Mouse (Mus musculus) spleen, adult 2 months (tissue): ENCODE results near the gene Tor3a. TPM values are rescaled to one million over a fixed set of nuclear protein-coding genes. Genes with fewer than 3 reads are reported as not detected.

Experiments
- DNase-seq, 2 experiments: peaks; one replicate each; pipeline versions ENCODE4 v3.0.0 to v3.0.0-alpha.2; 2012 to 2021; ENCODE audit warnings: low spot score in 2 of 2, low read depth in 1 of 2
- H3K27ac ChIP-seq: fragments of 200-500 bp; 2 replicates; pipeline ENCODE4 v1.5.1; 2012; ENCODE audit warnings: low read length, inconsistent platforms; ENCODE audit not compliant: insufficient read depth
- H3K27me3 ChIP-seq: fragments of 200-500 bp; 2 replicates; pipeline ENCODE4 v1.6.1; 2012; ENCODE audit warnings: mild to moderate bottlenecking, moderate library complexity, low read length, inconsistent platforms; ENCODE audit not compliant: control insufficient read depth, insufficient read depth
- H3K36me3 ChIP-seq: fragments of 200-500 bp; 2 replicates; pipeline ENCODE4 v1.6.1; 2012; ENCODE audit warnings: mild to moderate bottlenecking, low read length, inconsistent platforms; ENCODE audit not compliant: control insufficient read depth, insufficient read depth
- H3K4me1 ChIP-seq: fragments of 200-500 bp; 2 replicates; pipeline ENCODE4 v1.6.1; 2011; ENCODE audit warnings: inconsistent platforms; ENCODE audit not compliant: control insufficient read depth, insufficient read depth, insufficient read length
- H3K4me3 ChIP-seq: fragments of 200-500 bp; 2 replicates; pipeline ENCODE4 v1.5.1; 2011; ENCODE audit warnings: mild to moderate bottlenecking, inconsistent platforms; ENCODE audit not compliant: insufficient read depth, insufficient read length; ENCODE audit errors: extremely low read depth
- CTCF ChIP-seq: fragments of 200-500 bp; IDR thresholded peaks from 2 replicates; pipeline ENCODE4 v1.5.1; 2011; ENCODE audit warnings: mild to moderate bottlenecking, inconsistent platforms; ENCODE audit not compliant: insufficient read depth, insufficient read length, insufficient replicate concordance; ENCODE audit errors: extremely low read depth
- POLR2A ChIP-seq: fragments of 200-500 bp; IDR thresholded peaks from 2 replicates; pipeline ENCODE4 v1.6.1; 2011; ENCODE audit warnings: low read depth, low read length, inconsistent platforms
- WGBS: fragments of 180-500 bp; shearing (Covaris S2); methylation state at CpG from one replicate; pipeline ENCODE4 v1.1.7; 2018; 5-methylcytosine and 5-hydroxymethylcytosine counted together
- polyA plus RNA-seq: library from polyadenylated mRNA; depleted of rRNA; stranded (reverse); fragments of >200 nt; gene quantifications from 2 replicates; pipeline ENCODE4 v1.2.3, GENCODE M21; 2012

Tor3a gene
- polyA plus RNA-seq, 1 experiment = 32.2 TPM

DNA sequence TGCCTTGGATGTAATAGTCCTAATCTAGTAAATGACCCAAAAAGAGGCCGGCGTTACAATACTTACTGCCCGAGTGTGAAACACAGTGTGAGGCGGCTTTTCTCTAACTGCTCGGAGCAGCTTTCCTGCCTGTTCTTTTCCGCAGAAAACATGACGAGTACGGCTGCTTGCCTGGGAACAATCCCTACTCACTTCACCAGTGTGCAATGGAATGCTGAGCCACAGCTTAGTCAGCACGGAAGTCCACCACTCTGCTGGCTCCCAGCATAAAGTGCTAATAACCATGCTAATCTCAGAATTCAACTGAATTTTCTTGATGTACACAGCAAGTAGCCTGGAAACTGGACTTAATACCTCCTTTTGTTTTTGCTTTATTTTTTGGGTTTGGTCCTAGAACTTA, 5.4 kb upstream of the Tor3a start:
- Histone ChIP-seq H3K36me3 (peaks cover 13% of the 10 kb centered on the region), H3K4me3 (no peak overlapping the region), H3K27me3 (no peaks in the 10 kb centered on the region), H3K4me1 (no peaks in the 10 kb centered on the region; the same call in 1 of the 2 replicates), H3K27ac (no peak overlapping the region)
- no peak for DNase-seq
- WGBS = 94% methylated on average over 9 of the region's 9 CpGs
- TF ChIP-seq CTCF (no peak), POLR2A (no peak)

DNA sequence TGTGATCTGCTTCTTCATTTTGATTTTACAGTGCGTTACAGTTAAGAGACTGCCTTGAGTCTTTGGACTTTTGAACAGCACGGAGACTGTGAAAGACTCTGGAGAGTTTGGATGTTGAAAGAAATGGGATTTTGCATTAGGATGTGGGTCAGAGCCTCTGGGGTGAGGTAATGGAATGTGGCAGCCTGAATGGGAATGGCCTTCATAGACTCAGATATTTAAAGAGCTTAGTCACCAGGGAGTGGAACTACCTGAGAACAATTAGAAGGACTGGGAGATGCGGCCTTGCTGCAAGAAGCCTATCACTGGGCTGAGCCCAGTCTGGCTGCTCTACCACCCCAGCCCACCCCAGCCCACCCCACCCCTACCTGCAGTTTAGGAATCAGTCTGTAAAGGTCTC, 3.1 kb upstream of the Tor3a start:
- Histone ChIP-seq H3K4me1 (peaks cover 6% of the 10 kb centered on the region; the same call in 1 of the 2 replicates), H3K27me3 (no peaks in the 10 kb centered on the region), H3K36me3 (peaks cover 11% of the 10 kb centered on the region), H3K27ac (no peak overlapping the region), H3K4me3 (no peak overlapping the region)
- 94% methylated on average over 3 of the region's 3 CpGs for WGBS
- TF ChIP-seq CTCF = no peak
- TF ChIP-seq POLR2A = no peak
- DNase-seq = no peak

DNA sequence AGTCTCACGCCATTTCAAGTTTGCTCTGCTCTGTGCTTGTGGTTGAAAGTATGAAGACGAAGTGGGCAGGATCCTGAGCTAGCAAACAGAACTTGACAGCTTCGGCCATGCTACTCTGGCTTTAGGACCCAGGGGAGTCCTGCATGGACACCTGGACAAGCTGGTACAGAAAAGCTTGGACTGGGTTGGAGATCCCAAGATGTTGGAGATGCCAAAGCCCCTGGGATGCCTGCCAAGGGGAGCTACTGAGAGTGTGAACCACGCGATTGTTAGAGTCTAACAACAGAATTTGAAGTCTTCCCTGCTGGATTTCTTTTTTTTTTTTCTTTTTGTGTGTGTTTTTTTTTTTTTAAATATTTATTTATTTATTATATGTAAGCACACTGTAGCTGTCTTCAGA, 2.4 kb upstream of the Tor3a start:
- TF ChIP-seq POLR2A (no peak), CTCF (no peak)
- H3K27ac ChIP-seq = no peak overlapping the region
- no peak for DNase-seq
- peaks cover 11% of the 10 kb centered on the region for H3K36me3 ChIP-seq
- no peaks in the 10 kb centered on the region for H3K27me3 ChIP-seq
- H3K4me1 ChIP-seq = peaks cover 6% of the 10 kb centered on the region; the same call in 1 of the 2 replicates
- H3K4me3 ChIP-seq = no peak overlapping the region
- 75% methylated on average over 5 of the region's 5 CpGs for WGBS

DNA sequence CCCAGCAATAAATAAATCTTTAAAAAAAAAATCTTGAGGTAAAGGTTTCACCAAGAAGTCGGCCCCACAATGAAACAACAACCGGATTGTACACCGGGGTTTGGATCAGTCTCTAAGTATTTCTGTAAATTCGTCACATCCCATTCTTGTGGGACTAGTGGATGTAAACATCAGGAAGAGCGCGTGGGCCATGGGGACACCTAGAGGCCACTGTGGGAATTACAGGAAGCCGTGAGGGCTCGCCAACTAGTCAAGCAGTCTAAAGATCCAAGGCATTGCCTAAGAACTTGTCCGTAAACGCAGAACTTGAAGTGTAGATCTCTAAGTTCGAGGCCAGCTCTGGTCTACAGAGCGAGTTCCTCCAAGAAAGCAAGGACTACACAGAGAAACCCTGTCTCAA, 2.0 kb upstream of the Tor3a start:
- Histone ChIP-seq H3K36me3 (peaks cover 9% of the 10 kb centered on the region), H3K4me3 (no peak overlapping the region), H3K4me1 (peaks cover 6% of the 10 kb centered on the region; the same call in 1 of the 2 replicates), H3K27me3 (no peaks in the 10 kb centered on the region), H3K27ac (no peak overlapping the region)
- DNase-seq = peak; percentile 28 to 39
- 52% methylated on average over 12 of the region's 12 CpGs for WGBS
- TF ChIP-seq POLR2A = no peak
- peak; percentile 62; the same call in 1 of the 2 replicates for TF ChIP-seq CTCF

DNA sequence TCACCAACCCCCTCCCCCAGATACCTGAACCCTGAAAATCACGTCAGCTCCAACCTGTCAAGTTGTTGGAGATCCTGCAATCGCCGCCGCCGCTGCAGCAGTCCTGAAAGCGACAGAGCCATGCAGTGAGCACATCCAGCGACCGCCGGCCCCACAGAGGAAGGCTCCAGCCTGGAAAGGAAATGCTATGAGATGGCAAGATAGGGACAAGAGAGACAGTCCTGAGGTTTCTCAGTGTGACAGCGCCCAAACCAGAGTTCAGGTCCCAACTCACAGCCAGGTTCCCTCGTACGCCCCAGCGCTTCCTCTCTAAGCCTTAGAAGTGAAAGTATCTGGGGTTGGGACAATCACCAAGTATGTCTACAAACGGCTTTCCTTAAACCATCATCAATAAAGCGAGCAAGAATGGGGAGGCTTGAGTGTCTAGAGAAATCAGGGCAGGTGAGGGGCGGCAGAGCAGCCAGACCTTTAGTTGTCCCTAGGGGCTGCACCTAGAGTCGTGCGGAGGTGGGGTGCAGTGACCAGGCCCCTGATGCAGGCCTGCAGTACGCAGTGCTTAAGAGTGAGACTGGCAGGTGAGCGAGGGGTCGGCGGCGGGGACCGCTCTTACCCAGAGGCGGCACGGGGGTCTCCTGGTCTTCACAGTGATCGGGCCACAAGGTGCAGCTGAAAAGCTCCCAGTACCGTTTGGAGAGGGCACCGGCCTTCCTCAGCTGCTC, 521 bp downstream of the Tor3a start:
- peaks cover 6% of the 10 kb centered on the region; the same call in 1 of the 2 replicates for H3K4me1 ChIP-seq
- TF ChIP-seq CTCF = no peak
- no peak for TF ChIP-seq POLR2A
- peak overlapping the region; percentile 87 for H3K27ac ChIP-seq
- H3K27me3 ChIP-seq = no peaks in the 10 kb centered on the region
- peak; percentile 22 for DNase-seq
- under 1% methylated on average over 29 of the region's 29 CpGs for WGBS
- H3K36me3 ChIP-seq = peaks cover 12% of the 10 kb centered on the region
- peak overlapping the region; percentile 85 for H3K4me3 ChIP-seq

DNA sequence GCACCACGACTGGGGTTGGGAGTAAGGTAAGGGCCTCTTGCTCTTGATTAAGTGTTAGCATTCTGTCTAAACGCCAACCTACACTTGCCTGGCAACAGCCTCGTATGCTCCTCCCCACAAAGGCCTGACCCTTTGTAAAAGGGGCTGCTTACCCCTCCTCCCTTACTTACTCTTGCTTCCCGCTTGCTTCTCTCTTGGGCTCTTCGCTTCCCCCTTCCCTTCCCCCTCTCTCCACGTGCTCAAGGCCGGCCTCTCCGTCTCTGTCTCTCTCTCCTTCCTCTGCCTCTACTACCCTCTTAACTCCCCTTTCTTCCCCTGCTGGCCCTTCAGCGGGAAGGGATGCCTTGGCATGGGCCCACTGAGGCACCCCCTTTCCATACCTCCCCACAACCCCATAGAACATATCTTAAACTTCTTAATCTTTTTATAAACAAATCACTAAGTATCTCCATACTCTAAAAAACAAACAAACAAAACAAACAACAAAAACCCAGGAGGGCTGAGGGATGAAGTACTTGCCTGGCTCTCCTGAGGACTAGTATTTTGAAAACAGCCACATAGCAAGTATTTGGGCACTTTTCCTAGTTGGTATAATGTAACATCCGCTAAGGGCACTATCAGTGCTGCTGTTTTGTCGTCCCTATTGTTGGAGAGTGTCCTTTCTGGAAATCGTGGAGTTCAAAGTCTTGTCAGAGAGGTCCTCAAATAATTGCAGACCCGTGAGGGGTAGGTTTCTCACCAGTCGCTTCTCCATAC, 1.3 kb downstream of the Tor3a start:
- Histone ChIP-seq H3K27me3 (no peaks in the 10 kb centered on the region), H3K36me3 (peaks cover 14% of the 10 kb centered on the region), H3K27ac (peak overlapping the region; percentile 87), H3K4me1 (peaks cover 6% of the 10 kb centered on the region; the same call in 1 of the 2 replicates), H3K4me3 (peak overlapping the region; percentile 85)
- 13% methylated on average over 14 of the region's 14 CpGs for WGBS
- DNase-seq = peak in 1 of 2 experiments; percentile 36
- TF ChIP-seq POLR2A (no peak), CTCF (no peak)
